Mouse (Mus musculus) heart, postnatal 25 days (tissue): ENCODE results near the gene Serhl. TPM values are rescaled to one million over a fixed set of nuclear protein-coding genes. Genes with fewer than 3 reads are reported as not detected.
"Not testable (repeated sequence)": the region's sequence is repeated elsewhere in the genome, so short reads cannot be mapped to it uniquely, and the experiment has no call there.

Experiments
- DNase-seq: peaks from one replicate; pipeline ENCODE4 v3.0.0; 2022; ENCODE audit warnings: low spot score
- intact Hi-C: fragments of 180-260 bp; cut with DNase I; formaldehyde crosslinking; loops from one replicate; pipeline ENCODE4 v1.15.1; 2025
- total RNA-seq, 2 experiments: library from RNA; stranded (reverse); gene quantifications; 2 replicates each; pipeline ENCODE4 v1.2.3; 2021

The Serhl gene
- total RNA-seq, 2 experiments from 2014 or later: 40.5 to 44.8 TPM

GRCm38 (mm10) chr15:83115071-83115470 lies 25.8 kb downstream of the Serhl start:
- no peak for DNase-seq
- intact Hi-C loops: loop anchor here (5.0 kb wide), 1 partner anchor 87 kb away; no protein-coding TSS in a partner anchor

- intact Hi-C loops: loop anchor here (5.0 kb wide), 1 partner anchor 84 kb away; no protein-coding TSS in a partner anchor
- DNase-seq: no peak
Observed at GRCm38 (mm10) chr15:83118360-83118759, 29.1 kb downstream of the Serhl start.

GRCm38 (mm10) chr15:83121709-83122565 lies 32.6 kb downstream of the Serhl start:
- intact Hi-C loops: no loop called here
- DNase-seq: no peak

GRCm38 (mm10) chr15:83122566-83123145 lies 33.4 kb downstream of the Serhl start, which contains the start of gene Rrp7a:
Gene Rrp7a, minus strand, starts transcription at chr15:83122801.
- peak; percentile 88 for DNase-seq
- intact Hi-C loops: no loop called here

- intact Hi-C loops: loop anchor here (2.0 kb wide), 1 partner anchor 20 kb away; no protein-coding TSS in a partner anchor
Observed at GRCm38 (mm10) chr15:83124625-83125024, 35.3 kb downstream of the Serhl start.

GRCm38 (mm10) chr15:83126582-83126981 lies 37.3 kb downstream of the Serhl start:
- no peak for DNase-seq
- intact Hi-C loops: no loop called here

More at GRCm38 (mm10) chr15:83124625-83125024, 35.3 kb downstream of the Serhl start:
- no peak for DNase-seq

- intact Hi-C loops, DNase-seq: not testable (repeated sequence)
Observed at GRCm38 (mm10) chr15:83127037-83127436, 37.7 kb downstream of the Serhl start.

- no peak for DNase-seq
- intact Hi-C loops: no loop called here
Observed at GRCm38 (mm10) chr15:83129530-83130231, 40.4 kb downstream of the Serhl start.

- no peak for DNase-seq
- intact Hi-C loops: no loop called here
Observed at GRCm38 (mm10) chr15:83134671-83135070, 45.4 kb downstream of the Serhl start.

- no peak for DNase-seq
- intact Hi-C loops: no loop called here
Observed at GRCm38 (mm10) chr15:83135654-83136053, 46.3 kb downstream of the Serhl start.

- no peak for DNase-seq
- intact Hi-C loops: no loop called here
Observed at GRCm38 (mm10) chr15:83142861-83143260, 53.6 kb downstream of the Serhl start.

- DNase-seq: no peak
- intact Hi-C loops: loop anchor here (2.0 kb wide), 1 partner anchor 21 kb away; no protein-coding TSS in a partner anchor
Observed at GRCm38 (mm10) chr15:83145541-83145940, 56.2 kb downstream of the Serhl start.

- no peak for DNase-seq
- intact Hi-C loops: loop anchor here (2.0 kb wide), 1 partner anchor 24 kb away; the partner anchor contains the start of gene Cyb5r3
Observed at GRCm38 (mm10) chr15:83148395-83148794, 59.1 kb downstream of the Serhl start.

GRCm38 (mm10) chr15:83148801-83149195 lies 59.5 kb downstream of the Serhl start:
- intact Hi-C loops: loop anchor here (2.0 kb wide), 1 partner anchor 24 kb away; the partner anchor contains the start of gene Cyb5r3
- DNase-seq: no peak

- intact Hi-C loops: loop anchor here (2.0 kb wide), 1 partner anchor 23 kb away; the partner anchor contains the start of gene Cyb5r3
- peak; percentile 95 for DNase-seq
Observed at GRCm38 (mm10) chr15:83149196-83150072, 60.1 kb downstream of the Serhl start, which contains the start of gene Poldip3. Gene Poldip3, minus strand, starts transcription at chr15:83149384.

GRCm38 (mm10) chr15:83150073-83150442 lies 60.8 kb downstream of the Serhl start:
- intact Hi-C loops: no loop called here
- no peak for DNase-seq

- intact Hi-C loops: no loop called here
- no peak for DNase-seq
Observed at GRCm38 (mm10) chr15:83150694-83151093, 61.4 kb downstream of the Serhl start.

- no peak for DNase-seq
- intact Hi-C loops: no loop called here
Observed at GRCm38 (mm10) chr15:83154309-83154708, 65.0 kb downstream of the Serhl start.
